Mouse (Mus musculus) limb, embryonic 15.5 days (tissue): ENCODE results near the gene Map3k3. TPM values are rescaled to one million over a fixed set of nuclear protein-coding genes. Genes with fewer than 3 reads are reported as not detected.

ENCODE experiments used
- ATAC-seq: fragments of 200-750 bp; cut with Nextera tagmentation; 2 replicates; pipeline ENCODE4 v1.8.0; 2017; ENCODE audit warnings: low read depth, moderate TSS enrichment; ENCODE audit not compliant: insufficient number of reproducible peaks, low FRiP score, low TSS enrichment
- H3K27ac ChIP-seq: fragments of 300-500 bp; sonication (generic); 2 replicates; pipeline ENCODE4 v1.5.1; 2015; ENCODE audit warnings: moderate library complexity, mild to moderate bottlenecking, inconsistent platforms
- H3K27me3 ChIP-seq: fragments of 300-500 bp; sonication (generic); 2 replicates; pipeline ENCODE4 v1.6.1; 2015; ENCODE audit warnings: inconsistent platforms
- H3K36me3 ChIP-seq: fragments of 300-500 bp; sonication (generic); 2 replicates; pipeline ENCODE4 v1.6.1; 2015; ENCODE audit warnings: inconsistent platforms
- H3K4me1 ChIP-seq: fragments of 300-500 bp; sonication (generic); 2 replicates; pipeline ENCODE4 v1.6.1; 2015; ENCODE audit warnings: inconsistent platforms
- H3K4me2 ChIP-seq: fragments of 300-500 bp; sonication (generic); 2 replicates; pipeline ENCODE4 v1.6.1; 2015; ENCODE audit warnings: mild to moderate bottlenecking, inconsistent platforms
- H3K4me3 ChIP-seq: fragments of 300-500 bp; sonication (generic); 2 replicates; pipeline ENCODE4 v1.5.1; 2015; ENCODE audit warnings: mild to moderate bottlenecking, inconsistent platforms
- H3K9ac ChIP-seq: fragments of 300-500 bp; sonication (generic); 2 replicates; pipeline ENCODE4 v1.6.1; 2015; ENCODE audit warnings: inconsistent platforms
- H3K9me3 ChIP-seq: fragments of 300-500 bp; sonication (generic); 2 replicates; pipeline ENCODE4 v1.6.1; 2016; ENCODE audit warnings: inconsistent platforms
- WGBS: fragments of 180-500 bp; shearing (Covaris S2); methylation state at CpG from one replicate; pipeline ENCODE4 v1.1.7; 2015; 5-methylcytosine and 5-hydroxymethylcytosine counted together
- polyA plus RNA-seq: library from polyadenylated mRNA; unstranded; fragments of >200 nt; fragmentation: Nextera tagmentation; extraction: Ambion mirVana; gene quantifications from 2 replicates; pipeline ENCODE4 v1.2.1, GENCODE M21; 2015

Map3k3 gene
- 21.6 and 27.2 TPM in 2 replicates for polyA plus RNA-seq

DNA sequence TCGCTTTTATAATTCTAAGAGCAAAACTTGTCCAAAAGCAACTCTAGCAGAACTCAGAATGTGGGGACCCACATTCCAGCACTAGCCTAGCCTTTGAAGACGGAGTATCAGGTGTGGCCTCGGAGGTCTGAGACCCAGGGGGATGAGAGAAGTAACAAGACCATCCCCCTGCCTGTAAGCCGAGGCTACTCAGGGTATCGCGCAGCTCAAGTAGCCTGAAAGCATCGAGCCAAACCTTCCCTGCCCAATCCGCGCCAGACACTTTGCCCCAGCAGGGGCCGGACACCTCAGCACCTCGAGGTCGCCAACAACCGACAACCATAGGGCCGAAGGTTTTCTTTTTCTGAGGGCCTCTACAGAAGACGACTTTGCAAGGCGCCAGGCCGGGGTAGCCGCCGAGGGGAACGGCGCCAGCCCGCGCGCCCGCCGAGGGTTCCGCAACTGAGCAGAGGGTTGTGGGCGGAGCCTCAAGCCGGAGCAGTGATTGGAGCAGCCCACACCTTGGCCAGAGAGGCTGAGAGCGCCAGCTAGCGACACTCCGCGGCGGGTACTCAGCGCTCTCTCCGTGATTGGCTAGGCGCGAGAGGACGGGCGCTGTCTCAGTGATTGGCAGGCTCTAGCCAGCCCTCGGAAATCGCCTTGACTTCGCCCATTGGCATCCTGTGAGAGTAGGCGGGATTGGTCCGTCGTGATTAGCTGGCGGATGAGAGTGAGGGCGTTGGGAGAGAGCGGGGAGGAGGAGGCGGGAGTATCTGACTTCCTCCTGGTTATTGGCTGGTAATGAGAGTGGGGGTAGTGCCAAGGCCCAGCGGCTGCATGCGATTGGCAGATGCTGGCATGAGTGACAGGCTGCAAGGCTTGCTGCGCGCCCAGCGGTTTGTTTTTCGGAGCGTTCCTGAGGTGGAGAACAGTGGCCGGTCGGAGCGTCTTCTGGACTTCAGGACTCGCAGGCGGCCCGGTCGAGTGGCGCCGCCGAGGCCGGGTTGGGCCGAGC, at the start of gene Map3k3:
Gene Map3k3 (plus strand): TSS at position 906 of the 994 bp plus-strand sequence.
- H3K4me1 ChIP-seq, result peaks cover 10% of the 10 kb centered on the region
- under 1% methylated on average over 69 of the region's 69 CpGs for WGBS
- peak within 1 kb of the TSS; percentile 98 for H3K4me3 ChIP-seq
- peak within 1 kb of the TSS; percentile 92 for H3K9ac ChIP-seq
- H3K27ac ChIP-seq, result peak within 1 kb of the TSS; percentile 99
- no peaks in the 10 kb centered on the region for H3K27me3 ChIP-seq
- no peaks in the 10 kb centered on the region for H3K9me3 ChIP-seq
- H3K36me3 ChIP-seq, result no peaks in the 10 kb centered on the region
- peak within 1 kb of the TSS; percentile 73 for H3K4me2 ChIP-seq
- peak; percentile 100 for ATAC-seq

DNA sequence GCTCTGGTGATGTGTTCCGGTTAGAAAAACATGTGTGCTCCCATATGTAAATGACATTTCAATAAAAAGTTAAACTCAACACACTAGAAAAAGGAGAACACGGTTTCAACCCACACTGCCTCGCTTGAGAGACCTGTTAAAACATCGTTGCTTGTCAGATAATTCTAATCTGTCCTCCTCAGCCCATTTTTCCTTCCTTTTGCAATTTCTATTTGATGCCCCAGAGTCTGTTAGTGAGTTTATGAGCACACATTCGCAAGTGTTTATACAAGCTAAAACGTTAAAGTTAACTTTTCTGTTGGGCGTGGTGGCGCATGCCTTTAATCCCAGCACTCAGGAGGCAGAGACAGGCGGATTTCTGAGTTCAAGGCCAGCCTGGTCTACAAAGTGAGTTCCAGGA, 49.4 kb upstream of the Map3k3 start:
- Histone ChIP-seq H3K9ac (no peak overlapping the region), H3K27me3 (no peaks in the 10 kb centered on the region), H3K4me2 (no peak overlapping the region), H3K36me3 (no peaks in the 10 kb centered on the region), H3K9me3 (no peaks in the 10 kb centered on the region), H3K4me3 (no peak overlapping the region), H3K4me1 (peaks cover 23% of the 10 kb centered on the region), H3K27ac (no peak overlapping the region)
- ATAC-seq, result no peak
- 85% methylated on average over 9 of the region's 9 CpGs for WGBS

DNA sequence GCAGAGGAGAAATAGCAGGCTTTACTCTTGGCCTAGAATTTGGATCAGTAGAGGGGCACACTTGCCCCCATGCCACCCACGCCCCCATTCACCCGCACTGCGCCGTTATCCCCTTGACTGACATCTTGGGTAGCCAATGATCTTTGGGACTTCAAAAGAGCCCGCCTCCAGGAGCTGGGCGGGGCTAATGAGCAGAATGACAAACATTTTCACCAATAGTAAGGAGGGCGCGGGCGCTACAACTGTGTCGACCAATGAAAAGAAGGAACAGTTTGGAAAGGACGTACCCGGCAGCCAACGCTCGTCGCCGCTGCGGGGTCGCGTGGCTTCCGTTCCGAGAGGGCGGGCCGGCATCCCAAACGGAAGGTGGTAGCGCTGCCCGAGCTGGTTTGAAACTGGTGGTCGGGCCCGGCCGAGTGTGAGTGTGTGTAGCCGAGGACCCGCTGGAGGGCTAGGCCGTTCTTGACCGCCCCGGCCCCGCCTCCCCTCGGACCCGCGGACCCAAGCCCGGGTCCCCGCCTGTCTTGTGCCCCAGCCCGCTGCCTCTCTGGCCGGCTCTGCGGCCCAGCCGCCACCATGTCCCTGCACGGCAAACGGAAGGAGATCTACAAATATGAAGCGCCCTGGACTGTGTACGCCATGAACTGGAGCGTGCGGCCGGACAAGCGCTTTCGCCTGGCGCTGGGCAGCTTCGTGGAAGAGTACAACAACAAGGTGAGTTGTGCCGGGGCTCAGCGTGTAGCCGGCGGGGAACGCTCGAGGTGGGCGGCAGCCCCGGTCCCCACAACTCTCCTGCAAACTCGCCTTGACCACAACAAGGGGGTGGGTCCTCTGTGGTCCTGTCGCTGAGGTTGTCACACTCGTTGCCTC, 47.6 kb upstream of the Map3k3 start, which contains the start of gene Dcaf7:
Gene Dcaf7 (plus strand): TSS at position 325 of the 870 bp plus-strand sequence.
- under 1% methylated on average over 63 of the region's 66 CpGs for WGBS
- H3K9ac ChIP-seq, result peak within 1 kb of the TSS; percentile 95
- peak; percentile 99 for ATAC-seq

DNA sequence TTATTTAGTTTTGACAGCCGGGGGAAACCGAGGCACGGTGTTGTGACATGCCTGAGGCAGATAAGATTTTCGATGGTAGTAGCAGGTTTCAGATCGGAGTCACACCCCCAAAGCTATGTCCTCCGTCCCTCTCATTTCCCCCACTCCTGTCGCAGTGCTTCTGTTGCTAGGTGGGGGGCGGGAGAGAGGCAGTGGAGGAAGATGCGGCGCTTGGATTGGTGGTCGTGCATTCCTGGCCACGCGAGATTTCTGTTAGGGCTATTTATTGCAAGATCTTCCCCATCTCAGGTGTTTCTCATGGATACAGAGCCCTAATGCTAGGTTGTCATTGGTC, 47.0 kb upstream of the Map3k3 start:
- H3K27me3 ChIP-seq, result no peaks in the 10 kb centered on the region
- H3K4me3 ChIP-seq, result peak overlapping the region; percentile 99
- peak overlapping the region; percentile 79 for H3K4me2 ChIP-seq
- H3K9me3 ChIP-seq, result no peaks in the 10 kb centered on the region
- no peaks in the 10 kb centered on the region for H3K36me3 ChIP-seq
- peaks cover 23% of the 10 kb centered on the region for H3K4me1 ChIP-seq
- no peak for ATAC-seq
- H3K9ac ChIP-seq, result peak overlapping the region; percentile 95
- H3K27ac ChIP-seq, result peak overlapping the region; percentile 92
- under 1% methylated on average over 13 of the region's 13 CpGs for WGBS

More for the DNA sequence above, 47.6 kb upstream of the Map3k3 start, which contains the start of gene Dcaf7:
- no peaks in the 10 kb centered on the region for H3K36me3 ChIP-seq
- peak within 1 kb of the TSS; percentile 92 for H3K27ac ChIP-seq
- no peaks in the 10 kb centered on the region for H3K27me3 ChIP-seq
- H3K4me1 ChIP-seq, result peaks cover 23% of the 10 kb centered on the region
- H3K9me3 ChIP-seq, result no peaks in the 10 kb centered on the region
- peak within 1 kb of the TSS; percentile 99 for H3K4me3 ChIP-seq
- peak within 1 kb of the TSS; percentile 79 for H3K4me2 ChIP-seq

DNA sequence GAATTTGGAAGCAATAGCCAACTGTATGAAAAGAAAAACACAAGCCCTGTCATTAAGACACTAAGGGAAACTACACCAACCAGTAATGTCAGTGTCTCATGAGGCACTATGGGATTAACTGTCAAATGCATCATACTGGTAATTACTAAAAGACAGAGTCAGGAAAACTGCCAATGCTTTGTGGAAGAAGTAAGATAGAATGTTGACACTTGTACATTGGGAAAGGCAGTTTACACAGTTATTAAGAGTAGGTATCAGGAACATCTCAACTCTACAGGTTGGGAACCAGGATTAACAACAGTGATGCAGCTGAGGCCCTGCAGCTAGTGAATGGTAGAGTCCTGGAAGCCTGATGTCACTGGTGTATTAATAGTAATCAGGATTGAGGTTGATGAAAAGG, 40.1 kb upstream of the Map3k3 start:
- Histone ChIP-seq H3K9me3 (no peaks in the 10 kb centered on the region), H3K9ac (no peak overlapping the region), H3K27me3 (no peaks in the 10 kb centered on the region), H3K27ac (no peak overlapping the region), H3K4me2 (no peak overlapping the region), H3K4me1 (peaks cover under 1% of the 10 kb centered on the region; the same call in 1 of the 2 replicates), H3K36me3 (peaks cover 29% of the 10 kb centered on the region), H3K4me3 (no peak overlapping the region)
- ATAC-seq, result no peak

DNA sequence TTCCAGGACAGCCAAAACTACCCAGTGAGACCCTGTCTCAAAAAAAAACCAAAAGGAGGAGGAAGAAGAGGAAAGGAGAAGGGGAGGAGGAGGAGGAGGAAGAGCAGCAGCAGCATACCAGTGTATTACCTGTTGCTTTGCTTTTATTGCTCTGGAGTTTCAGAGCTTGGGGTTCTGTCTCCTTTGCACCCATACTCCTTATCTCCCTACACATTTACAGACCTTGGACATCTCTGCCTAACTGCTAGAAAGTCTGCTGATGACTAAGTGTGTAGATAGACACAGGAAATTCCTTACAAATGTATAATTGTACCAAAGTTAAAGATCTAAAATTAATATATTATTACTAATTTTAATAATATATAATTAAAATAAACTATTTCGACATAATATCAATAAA, 39.2 kb upstream of the Map3k3 start:
- Histone ChIP-seq H3K4me3 (no peak overlapping the region), H3K4me1 (no peaks in the 10 kb centered on the region), H3K4me2 (no peak overlapping the region), H3K9me3 (no peaks in the 10 kb centered on the region), H3K27ac (no peak overlapping the region), H3K9ac (no peak overlapping the region), H3K36me3 (peaks cover 37% of the 10 kb centered on the region), H3K27me3 (no peaks in the 10 kb centered on the region)
- no peak for ATAC-seq
- 96% methylated on average over 1 of the region's 1 CpGs for WGBS

DNA sequence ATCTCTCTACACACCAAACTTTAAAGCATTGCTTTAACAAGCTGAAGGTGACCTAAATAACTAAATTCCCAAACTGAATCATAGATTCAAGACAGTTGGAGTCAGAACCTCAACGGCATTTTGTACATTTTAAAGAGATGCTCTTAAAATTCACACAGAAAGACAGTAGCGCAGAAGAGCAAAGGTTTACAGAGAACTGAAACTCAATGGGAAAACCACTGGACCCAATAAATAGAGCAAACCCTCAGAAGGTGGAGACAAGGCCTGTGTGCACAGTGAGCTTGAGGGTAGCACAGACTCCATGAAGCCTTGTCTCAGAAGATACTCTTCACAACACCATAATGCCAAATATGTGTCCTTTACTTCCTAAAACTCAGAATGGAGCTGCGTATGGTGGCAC, 38.6 kb upstream of the Map3k3 start:
- Histone ChIP-seq H3K27me3 (no peaks in the 10 kb centered on the region), H3K9me3 (no peaks in the 10 kb centered on the region), H3K9ac (no peak overlapping the region), H3K4me2 (no peak overlapping the region), H3K4me1 (no peaks in the 10 kb centered on the region), H3K4me3 (no peak overlapping the region), H3K27ac (no peak overlapping the region), H3K36me3 (peaks cover 41% of the 10 kb centered on the region)
- WGBS, result 92% methylated on average over 3 of the region's 3 CpGs
- ATAC-seq, result no peak

DNA sequence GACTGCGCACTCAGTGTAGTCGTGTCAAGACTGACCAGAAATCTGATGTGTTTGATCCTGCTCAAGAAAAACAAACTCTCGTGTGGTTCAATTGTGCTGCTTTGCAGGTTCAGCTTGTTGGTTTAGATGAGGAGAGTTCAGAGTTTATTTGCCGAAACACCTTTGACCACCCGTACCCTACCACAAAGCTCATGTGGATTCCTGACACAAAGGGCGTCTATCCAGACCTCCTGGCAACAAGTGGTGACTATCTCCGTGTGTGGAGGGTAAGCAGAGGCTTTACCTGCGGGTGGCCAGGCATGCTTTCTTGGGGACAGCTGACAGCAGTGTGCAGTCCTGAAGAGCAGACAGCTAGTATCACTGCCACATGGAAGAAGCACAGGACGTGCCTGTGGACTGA, 37.8 kb upstream of the Map3k3 start:
- no peak overlapping the region for H3K9ac ChIP-seq
- no peaks in the 10 kb centered on the region for H3K9me3 ChIP-seq
- no peak overlapping the region for H3K4me2 ChIP-seq
- H3K4me1 ChIP-seq, result no peaks in the 10 kb centered on the region
- peaks cover 49% of the 10 kb centered on the region for H3K36me3 ChIP-seq
- WGBS, result 82% methylated on average over 9 of the region's 9 CpGs
- no peak for ATAC-seq
- H3K27me3 ChIP-seq, result no peaks in the 10 kb centered on the region
- H3K4me3 ChIP-seq, result no peak overlapping the region
- H3K27ac ChIP-seq, result no peak overlapping the region

DNA sequence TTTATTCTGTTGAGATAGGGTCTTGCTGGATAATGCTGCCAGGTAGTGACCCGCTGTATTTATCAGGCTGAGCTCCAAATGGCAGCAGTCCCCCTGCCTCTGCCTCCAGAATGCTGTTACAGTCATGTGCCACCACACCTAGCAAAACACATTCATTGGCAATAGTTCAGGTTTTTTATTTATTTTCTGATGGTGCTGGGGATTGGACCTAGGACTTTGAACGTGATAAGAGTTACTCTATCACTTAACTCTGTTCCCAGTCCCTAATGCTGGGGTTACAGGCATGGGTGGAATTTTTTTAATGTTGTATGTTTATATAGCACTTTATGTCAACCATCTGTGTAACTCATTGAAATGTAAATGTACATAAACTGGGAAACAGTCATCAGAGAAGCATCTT, 30.5 kb upstream of the Map3k3 start:
- no peak overlapping the region for H3K4me2 ChIP-seq
- peaks cover 93% of the 10 kb centered on the region for H3K36me3 ChIP-seq
- H3K9ac ChIP-seq, result no peak overlapping the region
- WGBS, result 90% methylated on average over 2 of the region's 2 CpGs
- ATAC-seq, result no peak
- H3K27ac ChIP-seq, result no peak overlapping the region
- H3K4me1 ChIP-seq, result no peaks in the 10 kb centered on the region
- no peaks in the 10 kb centered on the region for H3K27me3 ChIP-seq
- H3K9me3 ChIP-seq, result no peaks in the 10 kb centered on the region
- no peak overlapping the region for H3K4me3 ChIP-seq

DNA sequence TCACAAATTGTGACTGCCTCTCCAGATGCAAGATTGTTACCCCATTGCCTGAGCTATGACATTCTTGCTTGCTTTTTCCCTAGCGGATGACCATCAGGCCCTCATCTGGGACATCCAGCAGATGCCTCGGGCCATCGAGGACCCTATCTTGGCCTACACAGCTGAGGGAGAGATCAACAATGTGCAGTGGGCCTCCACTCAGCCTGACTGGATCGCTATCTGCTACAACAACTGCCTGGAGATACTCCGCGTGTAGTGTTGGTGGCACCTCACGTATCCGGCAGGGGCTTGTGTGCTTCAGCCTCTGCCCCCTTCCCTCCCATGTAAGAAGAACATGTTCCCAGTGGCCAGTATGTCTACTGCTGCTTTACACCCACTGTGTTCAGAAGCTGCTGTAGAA, 29.8 kb upstream of the Map3k3 start:
- ATAC-seq, result no peak
- 94% methylated on average over 8 of the region's 8 CpGs for WGBS
- H3K4me2 ChIP-seq, result no peak overlapping the region
- H3K9ac ChIP-seq, result no peak overlapping the region
- no peaks in the 10 kb centered on the region for H3K4me1 ChIP-seq
- no peaks in the 10 kb centered on the region for H3K9me3 ChIP-seq
- no peak overlapping the region for H3K4me3 ChIP-seq
- no peaks in the 10 kb centered on the region for H3K27me3 ChIP-seq
- no peak overlapping the region for H3K27ac ChIP-seq
- H3K36me3 ChIP-seq, result peaks cover 94% of the 10 kb centered on the region

DNA sequence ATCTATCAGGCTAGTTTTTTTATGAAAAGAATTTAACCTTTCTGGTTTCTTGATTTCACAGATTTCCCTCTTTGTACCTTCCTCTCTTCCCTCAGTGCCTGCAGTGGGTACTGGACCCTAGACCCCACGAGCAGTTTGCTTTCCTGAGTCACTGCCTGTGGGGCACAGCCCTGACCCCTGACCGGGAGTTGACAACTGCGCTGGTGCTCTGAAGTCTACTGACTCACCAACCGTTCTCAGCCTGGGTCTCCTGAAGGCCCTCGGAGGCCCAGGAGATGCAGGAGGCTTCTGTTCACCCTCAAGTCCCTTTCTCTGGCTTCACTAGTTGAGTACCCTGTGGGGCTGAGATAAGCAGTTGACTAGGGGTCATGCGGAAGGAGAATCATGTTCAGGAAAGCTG, 29.1 kb upstream of the Map3k3 start:
- 86% methylated on average over 6 of the region's 6 CpGs for WGBS
- H3K27me3 ChIP-seq, result no peaks in the 10 kb centered on the region
- H3K4me3 ChIP-seq, result no peak overlapping the region
- no peak overlapping the region for H3K27ac ChIP-seq
- no peak overlapping the region for H3K9ac ChIP-seq
- no peak for ATAC-seq
- H3K36me3 ChIP-seq, result peaks cover 95% of the 10 kb centered on the region
- no peak overlapping the region for H3K4me2 ChIP-seq
- no peaks in the 10 kb centered on the region for H3K4me1 ChIP-seq
- no peaks in the 10 kb centered on the region for H3K9me3 ChIP-seq
